In the genomic region with DNA sequence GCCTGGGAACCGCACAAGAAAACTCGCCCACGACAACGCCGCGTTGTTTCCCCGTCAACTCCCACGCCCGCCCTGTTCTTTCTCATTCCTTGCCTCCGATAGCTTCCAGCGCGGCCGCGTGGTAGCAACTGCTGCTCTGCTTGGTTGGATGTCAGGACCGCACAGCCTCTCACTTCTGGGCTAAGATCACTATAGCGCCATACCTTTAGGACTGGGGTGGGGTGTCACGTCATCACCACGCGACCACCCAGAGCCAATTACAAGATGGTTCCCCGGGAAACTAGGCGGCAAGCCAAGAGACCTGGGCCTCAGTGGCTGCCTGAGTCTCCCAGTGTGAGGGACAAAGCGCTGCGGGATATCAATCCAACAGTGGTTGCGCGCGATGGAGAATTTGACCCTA, we compare ENCODE assay signal across 8 mouse cellular contexts. TPM values are rescaled to one million over a fixed set of nuclear protein-coding genes. Genes with fewer than 3 reads are reported as not detected.
A peak's percentile ranks its signal among the peaks of the same experiment; 100 is the strongest.
DNase-seq lines count a peak whose midpoint lies in the region; TF ChIP-seq lines count a peak whose summit lies in the region.

No protein-coding gene starts in this region.

- H3K27me3 ChIP-seq in E14TG2a.4 (ENCODE audit: insufficient read depth, low read length): no peaks in the 10 kb centered on the region
- H3K27me3 ChIP-seq in cerebellum, adult 2 months (ENCODE audit: control insufficient read depth, insufficient read depth, low read length): no peaks in the 10 kb centered on the region
- H3K27me3 ChIP-seq in hindbrain, embryonic 10.5 days (ENCODE audit: insufficient read depth, poor library complexity, severe bottlenecking): no peaks in the 10 kb centered on the region

- no peak overlapping the region for H3K27ac ChIP-seq in cerebellum, adult 2 months (ENCODE audit: insufficient read depth, low read length)
- H3K27ac ChIP-seq in hindbrain, embryonic 10.5 days: peak overlapping the region; percentile 89

- H3K4me3 ChIP-seq in E14TG2a.4 (replicated peaks; ENCODE audit: low read length): peak overlapping the region; percentile 79
- peak overlapping the region; percentile 11 for H3K4me3 ChIP-seq in cerebellum, adult 2 months (replicated peaks; ENCODE audit: insufficient read depth, low read depth, low read length)
- H3K4me3 ChIP-seq in hindbrain, embryonic 10.5 days: peak overlapping the region; percentile 65
- peak overlapping the region; percentile 27 for H3K4me3 ChIP-seq in lung, adult 2 months (replicated peaks; ENCODE audit: extremely low read depth, low read depth, low read length)

- no peak for TF ChIP-seq POLR2A in cerebellum, adult 2 months (IDR thresholded peaks at IDR 0.05; ENCODE audit: borderline replicate concordance, insufficient read depth, low read length)
- peak; percentile 20; the same call in 1 of the 2 replicates for TF ChIP-seq POLR2A in lung, adult 2 months (IDR thresholded peaks at IDR 0.05; ENCODE audit: borderline replicate concordance, extremely low read depth, low read depth, low read length)

- no peaks in the 10 kb centered on the region for H3K9me3 ChIP-seq in E14TG2a.4 (ENCODE audit: low read length)
- no peaks in the 10 kb centered on the region for H3K9me3 ChIP-seq in hindbrain, embryonic 10.5 days

- H3K36me3 ChIP-seq in E14TG2a.4 (ENCODE audit: insufficient read depth, low read length): peaks cover 34% of the 10 kb centered on the region
- H3K36me3 ChIP-seq in hindbrain, embryonic 10.5 days: peaks cover 30% of the 10 kb centered on the region

- no peak for TF ChIP-seq CTCF in E14TG2a.4 (conservative IDR thresholded peaks at IDR 0.05; ENCODE audit: low read length)
- TF ChIP-seq CTCF in cerebellum, adult 2 months (IDR thresholded peaks at IDR 0.05; ENCODE audit: borderline replicate concordance, insufficient read depth, low read depth, low read length): no peak
- TF ChIP-seq CTCF in lung, adult 2 months (IDR thresholded peaks at IDR 0.05; ENCODE audit: insufficient read depth, low read length): no peak

- 31% methylated on average over 26 of the region's 26 CpGs for WGBS in cerebellum, adult 2 months
- 3% methylated on average over 26 of the region's 26 CpGs for WGBS in hindbrain, embryonic 10.5 days
- 36% methylated on average over 26 of the region's 26 CpGs for WGBS in lung, adult 2 months

- peak; percentile 41 to 50 for DNase-seq in cerebellum, adult 2 months
- peak; percentile 84 for DNase-seq in forelimb bud, embryonic 11.5 days (ENCODE audit: low read depth, low spot score)
- peak; percentile 89 for DNase-seq in hindbrain, embryonic 10.5 days (ENCODE audit: low spot score)
- DNase-seq in layer of hippocampus, adult 9-10 months (ENCODE audit: low spot score): peak; percentile 69
- peak; percentile 23 for DNase-seq in lung, adult 2 months
- DNase-seq in retina, embryonic 14.5 days (ENCODE audit: low spot score): peak; percentile 80
- no peak for DNase-seq in B cell, adult 2 months

- H3K4me1 ChIP-seq in E14TG2a.4 (replicated peaks; ENCODE audit: low read depth, low read length): peaks cover 73% of the 10 kb centered on the region
- H3K4me1 ChIP-seq in cerebellum, adult 2 months (ENCODE audit: control insufficient read depth, insufficient read depth, low read length): peaks cover 3% of the 10 kb centered on the region; the same call in 1 of the 2 replicates
- peaks cover 71% of the 10 kb centered on the region for H3K4me1 ChIP-seq in hindbrain, embryonic 10.5 days (replicated peaks)
- H3K4me1 ChIP-seq in lung, adult 2 months (ENCODE audit: control insufficient read depth, insufficient read depth, low read length): peaks cover 4% of the 10 kb centered on the region; the same call in 1 of the 2 replicates

RNA-seq across cellular contexts. Expression of a gene that starts 3.0 kb away (rescaled TPM):
- 17.8 and 18.7 TPM in 2 replicates for polyA plus RNA-seq in cerebellum, adult 2 months (2012; rRNA removed)
- 18.2 and 27.4 TPM in 2 replicates for polyA plus RNA-seq in hindbrain, embryonic 10.5 days (2016; fragmentation: Nextera tagmentation; extraction: Ambion mirVana)
- 10.3 and 10.7 TPM in 2 replicates for polyA plus RNA-seq in lung, adult 2 months (2012; rRNA removed)

RNA-seq across cellular contexts. Expression of a gene that starts 5.4 kb away (rescaled TPM):
- polyA plus RNA-seq in cerebellum, adult 2 months (2012; rRNA removed): 26.8 and 27.8 TPM in 2 replicates
- polyA plus RNA-seq in hindbrain, embryonic 10.5 days (2016; fragmentation: Nextera tagmentation; extraction: Ambion mirVana): 120 and 141 TPM in 2 replicates
- polyA plus RNA-seq in lung, adult 2 months (2012; rRNA removed): 15.6 and 19.6 TPM in 2 replicates

RNA-seq across cellular contexts. Expression of a gene that starts 54.5 kb away (rescaled TPM):
- 189 and 192 TPM in 2 replicates for polyA plus RNA-seq in cerebellum, adult 2 months (2012; rRNA removed)
- polyA plus RNA-seq in hindbrain, embryonic 10.5 days (2016; fragmentation: Nextera tagmentation; extraction: Ambion mirVana): 9.1 and 14.1 TPM in 2 replicates
- polyA plus RNA-seq in lung, adult 2 months (2012; rRNA removed): 0.69 and 1.1 TPM in 2 replicates

Comparison
In these comparisons a context has a peak if more than half of its experiments do, and no peak if none do; other contexts are left out.
1. H3K4me3 ChIP-seq: peak in every context shown above with its lines; median percentile 79 in E14TG2a.4; 65 in hindbrain, embryonic 10.5 days; 27 in lung, adult 2 months; 11 in cerebellum, adult 2 months.
2. DNase-seq: peak in cerebellum, adult 2 months (2 of 2), forelimb bud, embryonic 11.5 days (single experiment), hindbrain, embryonic 10.5 days (single experiment), layer of hippocampus, adult 9-10 months (single experiment), lung, adult 2 months (single experiment) and retina, embryonic 14.5 days (single experiment); none in B cell, adult 2 months (0 of 2).
3. RNA of a gene that starts 54.5 kb away (polyA plus RNA-seq): 189 to 192 TPM in cerebellum, adult 2 months; 9.1 to 14.1 TPM in hindbrain, embryonic 10.5 days and 0.69 to 1.1 TPM in lung, adult 2 months; every median in the first group is over 10 times any median in the second.